Mouse (Mus musculus) adrenal gland, postnatal 4 days (tissue): ENCODE results near the gene Lbhd1. TPM values are rescaled to one million over a fixed set of nuclear protein-coding genes. Genes with fewer than 3 reads are reported as not detected.
A peak's percentile ranks its signal among the peaks of the same experiment; 100 is the strongest.
"Not testable (repeated sequence)": the region's sequence is repeated elsewhere in the genome, so short reads cannot be mapped to it uniquely, and the experiment has no call there.

Experiments
- DNase-seq, 2 experiments: peaks; one replicate each; pipeline ENCODE4 v3.0.0; 2021 to 2022; ENCODE audit warnings: low spot score in 2 of 2, mixed read lengths in 2 of 2
- total RNA-seq, 2 experiments: library from RNA; stranded (reverse); gene quantifications; 2 replicates each; pipeline ENCODE4 v1.2.3; 2021

Gene Lbhd1
- total RNA-seq, 2 experiments from 2014 or later, result 11.8 to 12.7 TPM

- DNase-seq, result peak; percentile 80 to 97
These were observed 12.0 kb upstream of the Lbhd1 start, which contains the start of gene Ubxn1 for GRCm38 (mm10) chr19:8871267-8872186. Ubxn1 (plus strand) TSS chr19:8871496.

GRCm38 (mm10) chr19:8872266-8872840 lies 11.2 kb upstream of the Lbhd1 start:
- DNase-seq, result no peak

GRCm38 (mm10) chr19:8875031-8875430 lies 8.5 kb upstream of the Lbhd1 start:
- no peak for DNase-seq

- DNase-seq, result peak; percentile 72 to 83
These were observed 3.1 kb upstream of the Lbhd1 start, which contains the start of gene Uqcc3 for GRCm38 (mm10) chr19:8880311-8881033. Uqcc3 (minus strand) TSS chr19:8880923.

- DNase-seq, result no peak
These were observed 2.5 kb upstream of the Lbhd1 start for GRCm38 (mm10) chr19:8881034-8881392.

GRCm38 (mm10) chr19:8886916-8887584 lies 3.5 kb downstream of the Lbhd1 start:
- no peak for DNase-seq

GRCm38 (mm10) chr19:8887585-8888463 lies 4.3 kb downstream of the Lbhd1 start:
- no peak for DNase-seq

- DNase-seq, result peak; percentile 78 to 91
These were observed 5.2 kb downstream of the Lbhd1 start, which contains the start of the genes 1810009A15Rik and Gm49416 for GRCm38 (mm10) chr19:8888511-8889385. 1810009A15Rik (plus strand) TSS chr19:8888853. Gm49416 (plus strand) TSS chr19:8888926.

- DNase-seq, result peak; percentile 65 to 74
These were observed 9.6 kb downstream of the Lbhd1 start, which contains the start of gene Ints5 for GRCm38 (mm10) chr19:8892829-8893766. Ints5 (plus strand) TSS chr19:8893005.

GRCm38 (mm10) chr19:8895397-8895960 lies 11.9 kb downstream of the Lbhd1 start:
- no peak for DNase-seq

- DNase-seq, result not testable (repeated sequence)
These were observed 12.7 kb downstream of the Lbhd1 start for GRCm38 (mm10) chr19:8896231-8896630.

- DNase-seq, result peak in 1 of 2 experiments; percentile 37
These were observed 13.8 kb downstream of the Lbhd1 start for GRCm38 (mm10) chr19:8897211-8897864.

GRCm38 (mm10) chr19:8897865-8898495 lies 14.4 kb downstream of the Lbhd1 start, which contains the start of gene Ganab:
Ganab (plus strand) TSS chr19:8898071.
- peak; percentile 85 to 95 for DNase-seq

- no peak for DNase-seq
These were observed 15.0 kb downstream of the Lbhd1 start for GRCm38 (mm10) chr19:8898576-8898975.

- no peak for DNase-seq
These were observed 15.5 kb downstream of the Lbhd1 start for GRCm38 (mm10) chr19:8899079-8899478.

GRCm38 (mm10) chr19:8903412-8903811 lies 19.9 kb downstream of the Lbhd1 start:
- no peak for DNase-seq
